Mouse (Mus musculus): ENCODE results near the gene Mfap1b. TPM values are rescaled to one million over a fixed set of nuclear protein-coding genes. Genes with fewer than 3 reads are reported as not detected.
A peak's percentile ranks its signal among the peaks of the same experiment; 100 is the strongest.
"Not testable (repeated sequence)": the region's sequence is repeated elsewhere in the genome, so short reads cannot be mapped to it uniquely, and the experiment has no call there.

Mfap1b gene
- polyA plus RNA-seq, 1 experiment = 13.1 TPM

- Histone ChIP-seq H3K4me3 (no peak overlapping the region), H3K79me2 (ENCODE audit: control insufficient read depth, insufficient read depth) (peaks cover 6% of the 10 kb centered on the region), H3K27me3 (ENCODE audit: control insufficient read depth, insufficient read depth, insufficient read length) (no peaks in the 10 kb centered on the region), H3K4me2 (ENCODE audit: low read depth) (no peak overlapping the region), H3K36me3 (ENCODE audit: control insufficient read depth, insufficient read depth) (no peaks in the 10 kb centered on the region), H3ac (ENCODE audit: control insufficient read depth, insufficient read length) (no peak overlapping the region)
- TF ChIP-seq TCF3 (IDR thresholded peaks at IDR 0.05; ENCODE audit: insufficient read length, low read depth) = no peak
- TF ChIP-seq MAX (IDR thresholded peaks at IDR 0.05; ENCODE audit: low read depth) = no peak
Observed at GRCm38 (mm10) chr2:121477491-121478266, 3.8 kb upstream of the Mfap1b start.

- H3K79me2 ChIP-seq (ENCODE audit: control insufficient read depth, insufficient read depth) = peaks cover 16% of the 10 kb centered on the region
- H3K36me3 ChIP-seq (ENCODE audit: control insufficient read depth, insufficient read depth); H3K27me3 ChIP-seq (ENCODE audit: control insufficient read depth, insufficient read depth, insufficient read length); H3K4me3 ChIP-seq; H3ac ChIP-seq (ENCODE audit: control insufficient read depth, insufficient read length); H3K4me2 ChIP-seq (ENCODE audit: low read depth): not testable (repeated sequence)
Observed at GRCm38 (mm10) chr2:121475306-121475705, 1.4 kb upstream of the Mfap1b start.

GRCm38 (mm10) chr2:121474180-121474535, 291 bp upstream of the Mfap1b start:
- Histone ChIP-seq H3K79me2 (ENCODE audit: control insufficient read depth, insufficient read depth) (peaks cover 16% of the 10 kb centered on the region), H3K4me3 (peak overlapping the region; percentile 40), H3ac (ENCODE audit: control insufficient read depth, insufficient read length) (no peak overlapping the region), H3K36me3 (ENCODE audit: control insufficient read depth, insufficient read depth) (no peaks in the 10 kb centered on the region), H3K27me3 (ENCODE audit: control insufficient read depth, insufficient read depth, insufficient read length) (no peaks in the 10 kb centered on the region), H3K4me2 (ENCODE audit: low read depth) (peak overlapping the region; percentile 86)
- TF ChIP-seq POLR2AphosphoS2 (IDR thresholded peaks at IDR 0.05; ENCODE audit: insufficient read length, low read depth) (no peak), SRF (IDR thresholded peaks at IDR 0.05; ENCODE audit: control insufficient read depth, insufficient read length, low read depth) (no peak), USF1 (IDR thresholded peaks at IDR 0.05; ENCODE audit: low read depth) (no peak), E2F4 (IDR thresholded peaks at IDR 0.05; ENCODE audit: insufficient read depth) (no peak), CEBPB (IDR thresholded peaks at IDR 0.05; ENCODE audit: insufficient read depth, poor library complexity, severe bottlenecking) (no peak), TCF12 (IDR thresholded peaks at IDR 0.05; ENCODE audit: insufficient read depth, poor library complexity, severe bottlenecking) (no peak), MAX (IDR thresholded peaks at IDR 0.05; ENCODE audit: low read depth) (no peak), TCF3 (IDR thresholded peaks at IDR 0.05; ENCODE audit: insufficient read length, low read depth) (no peak), REST (IDR thresholded peaks at IDR 0.05; ENCODE audit: insufficient read depth, insufficient read length) (no peak), MYOD1 (IDR thresholded peaks at IDR 0.05; ENCODE audit: control insufficient read depth in 1 of 3, insufficient read length in 2 of 3, low read depth in 2 of 3) (no peak), MYOG (IDR thresholded peaks at IDR 0.05; ENCODE audit: control insufficient read depth in 1 of 3, insufficient read depth in 1 of 3, insufficient read length in 2 of 3, low read depth in 2 of 3) (no peak)

- Histone ChIP-seq H3K4me3 (peak overlapping the region; percentile 40), H3K4me2 (ENCODE audit: low read depth) (peak overlapping the region; percentile 70), H3K79me2 (ENCODE audit: control insufficient read depth, insufficient read depth) (peaks cover 16% of the 10 kb centered on the region)
- H3ac ChIP-seq (ENCODE audit: control insufficient read depth, insufficient read length); H3K36me3 ChIP-seq (ENCODE audit: control insufficient read depth, insufficient read depth); H3K27me3 ChIP-seq (ENCODE audit: control insufficient read depth, insufficient read depth, insufficient read length): not testable (repeated sequence)
Observed at GRCm38 (mm10) chr2:121472783-121473182, 1.1 kb downstream of the Mfap1b start.

- H3K79me2 ChIP-seq (ENCODE audit: control insufficient read depth, insufficient read depth) = peaks cover 16% of the 10 kb centered on the region
- H3K4me3 ChIP-seq; H3ac ChIP-seq (ENCODE audit: control insufficient read depth, insufficient read length); H3K4me2 ChIP-seq (ENCODE audit: low read depth); H3K36me3 ChIP-seq (ENCODE audit: control insufficient read depth, insufficient read depth); H3K27me3 ChIP-seq (ENCODE audit: control insufficient read depth, insufficient read depth, insufficient read length): not testable (repeated sequence)
Observed at GRCm38 (mm10) chr2:121468982-121469381, 4.9 kb downstream of the Mfap1b start.

- H3ac ChIP-seq (ENCODE audit: control insufficient read depth, insufficient read length) = no peak overlapping the region
- peak overlapping the region; percentile 6 for H3K4me2 ChIP-seq (ENCODE audit: low read depth)
- no peak for TF ChIP-seq MAX (IDR thresholded peaks at IDR 0.05; ENCODE audit: low read depth)
- TF ChIP-seq POLR2AphosphoS2 (IDR thresholded peaks at IDR 0.05; ENCODE audit: insufficient read length, low read depth) = no peak
- no peak for TF ChIP-seq SRF (IDR thresholded peaks at IDR 0.05; ENCODE audit: control insufficient read depth, insufficient read length, low read depth)
- no peak for TF ChIP-seq MYOD1 (IDR thresholded peaks at IDR 0.05; ENCODE audit: control insufficient read depth in 1 of 3, insufficient read length in 2 of 3, low read depth in 2 of 3)
- TF ChIP-seq USF1 (IDR thresholded peaks at IDR 0.05; ENCODE audit: low read depth) = no peak
- no peak for TF ChIP-seq POLR2A (IDR thresholded peaks at IDR 0.05; ENCODE audit: insufficient read length, low read depth)
- TF ChIP-seq TCF3 (IDR thresholded peaks at IDR 0.05; ENCODE audit: insufficient read length, low read depth) = no peak
- no peak for TF ChIP-seq E2F4 (IDR thresholded peaks at IDR 0.05; ENCODE audit: insufficient read depth)
- no peak for TF ChIP-seq TCF12 (IDR thresholded peaks at IDR 0.05; ENCODE audit: insufficient read depth, poor library complexity, severe bottlenecking)
- TF ChIP-seq REST (IDR thresholded peaks at IDR 0.05; ENCODE audit: insufficient read depth, insufficient read length) = no peak
- TF ChIP-seq MYOG (IDR thresholded peaks at IDR 0.05; ENCODE audit: control insufficient read depth in 1 of 3, insufficient read depth in 1 of 3, insufficient read length in 2 of 3, low read depth in 2 of 3) = no peak
- no peak for TF ChIP-seq CEBPB (IDR thresholded peaks at IDR 0.05; ENCODE audit: insufficient read depth, poor library complexity, severe bottlenecking)
- peaks cover 13% of the 10 kb centered on the region for H3K79me2 ChIP-seq (ENCODE audit: control insufficient read depth, insufficient read depth)
- H3K36me3 ChIP-seq (ENCODE audit: control insufficient read depth, insufficient read depth) = peaks cover 4% of the 10 kb centered on the region
- H3K27me3 ChIP-seq (ENCODE audit: control insufficient read depth, insufficient read depth, insufficient read length) = no peaks in the 10 kb centered on the region
- no peak overlapping the region for H3K4me3 ChIP-seq
Observed at GRCm38 (mm10) chr2:121460071-121460470, 13.8 kb downstream of the Mfap1b start.
